Mouse (Mus musculus): ENCODE results near the gene Msl3l2.

- TF ChIP-seq CTCF (IDR thresholded peaks at IDR 0.05; ENCODE audit: insufficient read depth, low read length) (no peak), POLR2A (IDR thresholded peaks at IDR 0.05; ENCODE audit: borderline replicate concordance, extremely low read depth, low read depth, low read length) (no peak)
Measured at GRCm38 (mm10) chr10:56115636-56116180, 9.0 kb downstream of the Msl3l2 start.

Data from lung, adult 2 months (tissue).